Mouse (Mus musculus) activated CD4-positive, CD25-positive, alpha-beta regulatory T cell, adult 4 months (primary cell): ENCODE results near the gene Nog. TPM values are rescaled to one million over a fixed set of nuclear protein-coding genes. Genes with fewer than 3 reads are reported as not detected.

ENCODE experiments used
- ATAC-seq: one replicate; pipeline ENCODE4 v1.8.0; 2017
- polyA plus RNA-seq, 2 experiments: library from polyadenylated mRNA; unstranded; fragments of 100-300 nt; shearing (Covaris generic); gene quantifications; one replicate each; pipeline ENCODE4 v1.2.1; 2017

Nog gene
- not detected for polyA plus RNA-seq

- ATAC-seq, result no peak
Observed at GRCm38 (mm10) chr11:89302056-89302815, at the start of gene Nog. Nog (minus strand) TSS chr11:89302332.

- ATAC-seq, result no peak
Observed at GRCm38 (mm10) chr11:89340238-89340637, 38.1 kb upstream of the Nog start.

- ATAC-seq, result no peak
Observed at GRCm38 (mm10) chr11:89339783-89340182, 37.7 kb upstream of the Nog start.

GRCm38 (mm10) chr11:89337910-89338309 lies 35.8 kb upstream of the Nog start:
- ATAC-seq, result no peak

- ATAC-seq, result no peak
Observed at GRCm38 (mm10) chr11:89327089-89327881, 25.2 kb upstream of the Nog start.

GRCm38 (mm10) chr11:89321775-89322174 lies 19.6 kb upstream of the Nog start:
- no peak for ATAC-seq

GRCm38 (mm10) chr11:89319675-89320074 lies 17.5 kb upstream of the Nog start:
- ATAC-seq, result no peak

- no peak for ATAC-seq
Observed at GRCm38 (mm10) chr11:89318324-89318723, 16.2 kb upstream of the Nog start.

GRCm38 (mm10) chr11:89317757-89318156 lies 15.6 kb upstream of the Nog start:
- no peak for ATAC-seq

- ATAC-seq, result no peak
Observed at GRCm38 (mm10) chr11:89314374-89314773, 12.2 kb upstream of the Nog start.

GRCm38 (mm10) chr11:89312378-89312777 lies 10.2 kb upstream of the Nog start:
- ATAC-seq, result no peak

GRCm38 (mm10) chr11:89310217-89310616 lies 8.1 kb upstream of the Nog start:
- no peak for ATAC-seq

GRCm38 (mm10) chr11:89303421-89303820 lies 1.3 kb upstream of the Nog start:
- peak; percentile 19 for ATAC-seq

- no peak for ATAC-seq
Observed at GRCm38 (mm10) chr11:89302816-89303180, 666 bp upstream of the Nog start.

GRCm38 (mm10) chr11:89301331-89302055 lies 639 bp downstream of the Nog start:
- ATAC-seq, result no peak

- no peak for ATAC-seq
Observed at GRCm38 (mm10) chr11:89299784-89300775, 2.1 kb downstream of the Nog start.

GRCm38 (mm10) chr11:89299116-89299783 lies 2.9 kb downstream of the Nog start:
- no peak for ATAC-seq

- ATAC-seq, result no peak
Observed at GRCm38 (mm10) chr11:89298285-89299010, 3.7 kb downstream of the Nog start.

GRCm38 (mm10) chr11:89297521-89297920 lies 4.6 kb downstream of the Nog start:
- ATAC-seq, result no peak

- ATAC-seq, result no peak
Observed at GRCm38 (mm10) chr11:89269809-89270361, 32.2 kb downstream of the Nog start.
